Mouse (Mus musculus) thymus, adult 2 months (tissue): ENCODE data around the gene Mpped1.

ENCODE experiments used
- CTCF ChIP-seq: fragments of 200-500 bp; IDR thresholded peaks from 2 replicates; pipeline ENCODE4 v1.5.1; 2012; ENCODE audit warnings: mild to moderate bottlenecking, control low read depth, low read length, moderate library complexity, borderline replicate concordance; ENCODE audit not compliant: control insufficient read depth, poor library complexity, insufficient read depth; ENCODE audit errors: extremely low read depth
- POLR2A ChIP-seq: fragments of 200-500 bp; IDR thresholded peaks from 2 replicates; pipeline ENCODE4 v1.6.1; 2012; ENCODE audit warnings: mild to moderate bottlenecking, low read length, control low read depth, moderate library complexity; ENCODE audit not compliant: control insufficient read depth, poor library complexity, insufficient read depth; ENCODE audit errors: extremely low read depth

GRCm38 (mm10) chr15:83883821-83884220 is 104.6 kb downstream of the Mpped1 start:
- no peak for TF ChIP-seq POLR2A
- TF ChIP-seq CTCF: no peak
